Mouse (Mus musculus): ENCODE data around the gene 4930470P17Rik. TPM values are rescaled to one million over a fixed set of nuclear protein-coding genes. Genes with fewer than 3 reads are reported as not detected.
"Not testable (repeated sequence)": the region's sequence is repeated elsewhere in the genome, so short reads cannot be mapped to it uniquely, and the experiment has no call there.

4930470P17Rik gene
- total RNA-seq (2014; fragmentation: Nextera tagmentation) (not detected in 2 replicates), total RNA-seq (2017) (not detected in 2 replicates)

DNA sequence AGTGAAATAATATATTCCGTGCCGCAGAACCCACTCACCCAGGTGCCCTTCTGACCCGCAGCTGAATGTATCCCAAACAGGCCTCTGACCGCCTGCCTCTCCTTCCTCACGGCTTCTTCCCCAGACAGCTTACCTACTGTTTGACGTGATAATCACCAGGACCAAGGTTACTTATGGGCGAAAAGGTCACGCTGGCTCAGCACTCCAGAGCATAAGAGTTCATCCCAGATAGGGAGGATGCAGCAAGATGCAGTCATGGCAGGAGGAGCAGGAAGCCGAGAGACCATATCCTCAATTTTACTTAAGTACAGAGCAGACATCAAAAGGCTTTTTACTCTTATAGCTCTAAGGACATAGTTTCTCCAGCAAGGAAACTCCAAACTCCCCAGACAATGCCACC, at the start of gene 4930470P17Rik:
Gene 4930470P17Rik (minus strand): TSS at position 101 of the 400 bp plus-strand sequence.
- no peak for ATAC-seq (replicated peaks; ENCODE audit: poor library complexity, severe bottlenecking)

GRCm38 (mm10) chr2:170651483-170651882, 49.7 kb upstream of the 4930470P17Rik start:
- no peak for ATAC-seq (replicated peaks; ENCODE audit: poor library complexity, severe bottlenecking)

GRCm38 (mm10) chr2:170648542-170648941, 46.7 kb upstream of the 4930470P17Rik start:
- no peak for ATAC-seq (replicated peaks; ENCODE audit: poor library complexity, severe bottlenecking)

GRCm38 (mm10) chr2:170646201-170646600, 44.4 kb upstream of the 4930470P17Rik start:
- ATAC-seq (replicated peaks; ENCODE audit: poor library complexity, severe bottlenecking) = no peak

DNA sequence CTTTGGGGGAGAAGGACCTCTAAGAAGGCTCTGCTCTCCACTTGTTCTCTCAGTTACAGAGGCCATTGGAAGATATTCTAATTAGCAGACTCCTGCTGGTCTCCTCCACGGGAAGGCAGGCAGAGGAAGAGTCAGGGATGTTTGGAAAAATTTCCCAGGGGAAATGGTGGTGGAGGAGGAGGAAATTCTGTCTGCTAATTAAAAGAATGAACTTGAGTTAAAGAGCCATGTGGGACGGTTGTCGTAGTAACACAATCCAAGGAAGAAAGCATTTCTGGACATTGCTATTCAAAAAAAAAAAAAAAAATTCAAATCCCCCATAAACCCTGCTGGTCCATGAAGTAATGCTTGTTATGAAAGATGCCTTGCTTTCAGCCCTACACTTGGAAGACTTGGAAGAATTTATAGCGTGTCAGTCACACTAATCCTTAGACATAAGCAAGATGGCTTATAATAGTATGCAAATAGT, 40.6 kb upstream of the 4930470P17Rik start:
- no peak for ATAC-seq (replicated peaks; ENCODE audit: poor library complexity, severe bottlenecking)

DNA sequence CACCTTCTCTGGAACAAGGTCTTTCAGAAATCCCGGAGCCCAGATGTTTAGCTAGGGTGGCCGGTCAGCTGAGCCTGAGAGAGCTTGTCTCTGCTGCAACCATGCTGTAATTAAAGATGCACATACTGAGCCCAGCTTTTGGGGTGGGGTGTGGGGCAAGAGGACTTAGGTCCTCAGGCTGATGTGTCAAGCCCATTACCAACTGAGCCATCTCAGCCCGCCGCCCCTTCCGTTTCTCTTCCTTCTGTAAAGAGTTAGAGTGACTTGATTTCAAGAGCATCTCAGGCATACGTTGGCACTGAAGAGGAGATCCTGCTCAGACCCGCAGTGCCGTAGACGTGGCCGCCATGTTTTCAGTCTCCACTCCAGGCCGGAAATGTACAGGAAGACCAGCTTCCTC, 38.5 kb upstream of the 4930470P17Rik start:
- no peak for ATAC-seq (replicated peaks; ENCODE audit: poor library complexity, severe bottlenecking)

GRCm38 (mm10) chr2:170638746-170639145, 36.9 kb upstream of the 4930470P17Rik start:
- no peak for ATAC-seq (replicated peaks; ENCODE audit: poor library complexity, severe bottlenecking)

- no peak for ATAC-seq (replicated peaks; ENCODE audit: poor library complexity, severe bottlenecking)
These were observed 31.3 kb upstream of the 4930470P17Rik start for GRCm38 (mm10) chr2:170632998-170633622.

DNA sequence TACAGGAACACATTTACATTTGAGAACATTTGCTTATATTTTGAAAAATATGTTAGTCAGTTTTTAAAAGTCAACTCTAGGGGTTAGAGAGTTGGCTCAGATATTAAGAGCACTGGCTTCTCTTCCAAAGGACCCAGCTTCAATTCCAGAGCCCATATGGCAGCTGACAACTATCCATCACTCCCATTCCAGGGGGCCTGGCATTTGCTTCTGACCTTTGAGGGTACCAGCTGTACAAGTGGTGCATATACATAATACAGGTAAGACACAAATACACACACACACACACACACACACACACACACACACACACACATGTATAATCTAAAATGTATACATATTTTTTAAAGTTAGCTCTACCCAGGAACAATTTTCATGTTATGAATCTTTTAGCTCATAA, 30.6 kb upstream of the 4930470P17Rik start:
- no peak for ATAC-seq (replicated peaks; ENCODE audit: poor library complexity, severe bottlenecking)

DNA sequence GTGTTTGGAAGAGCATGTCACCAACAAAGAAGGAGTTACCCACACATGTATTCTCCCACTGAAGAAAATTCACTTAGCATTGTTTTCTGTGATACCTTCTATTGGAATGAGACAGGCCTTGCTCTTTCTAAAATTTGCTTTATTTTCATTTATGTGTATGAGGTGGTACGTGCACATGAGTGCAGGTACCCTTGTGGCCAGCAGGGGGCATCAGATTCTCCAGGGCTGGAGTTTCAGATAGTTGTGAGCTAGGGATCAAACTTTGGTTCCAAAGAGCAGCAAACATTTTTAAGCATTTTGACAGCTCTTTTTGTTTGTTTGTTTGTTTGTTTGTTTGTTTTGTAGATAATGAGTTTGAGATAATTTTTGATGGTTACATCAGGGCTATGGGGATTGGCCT, 29.6 kb upstream of the 4930470P17Rik start:
- ATAC-seq (replicated peaks; ENCODE audit: poor library complexity, severe bottlenecking) = no peak

GRCm38 (mm10) chr2:170630553-170630952, 28.7 kb upstream of the 4930470P17Rik start:
- ATAC-seq (replicated peaks; ENCODE audit: poor library complexity, severe bottlenecking) = no peak

- ATAC-seq (replicated peaks; ENCODE audit: poor library complexity, severe bottlenecking) = not testable (repeated sequence)
These were observed 26.2 kb upstream of the 4930470P17Rik start for GRCm38 (mm10) chr2:170627991-170628390.

GRCm38 (mm10) chr2:170624201-170624880, 22.5 kb upstream of the 4930470P17Rik start:
- ATAC-seq (replicated peaks; ENCODE audit: poor library complexity, severe bottlenecking) = not testable (repeated sequence)

- ATAC-seq (replicated peaks; ENCODE audit: poor library complexity, severe bottlenecking) = no peak
These were observed 21.2 kb upstream of the 4930470P17Rik start for GRCm38 (mm10) chr2:170622985-170623384.

DNA sequence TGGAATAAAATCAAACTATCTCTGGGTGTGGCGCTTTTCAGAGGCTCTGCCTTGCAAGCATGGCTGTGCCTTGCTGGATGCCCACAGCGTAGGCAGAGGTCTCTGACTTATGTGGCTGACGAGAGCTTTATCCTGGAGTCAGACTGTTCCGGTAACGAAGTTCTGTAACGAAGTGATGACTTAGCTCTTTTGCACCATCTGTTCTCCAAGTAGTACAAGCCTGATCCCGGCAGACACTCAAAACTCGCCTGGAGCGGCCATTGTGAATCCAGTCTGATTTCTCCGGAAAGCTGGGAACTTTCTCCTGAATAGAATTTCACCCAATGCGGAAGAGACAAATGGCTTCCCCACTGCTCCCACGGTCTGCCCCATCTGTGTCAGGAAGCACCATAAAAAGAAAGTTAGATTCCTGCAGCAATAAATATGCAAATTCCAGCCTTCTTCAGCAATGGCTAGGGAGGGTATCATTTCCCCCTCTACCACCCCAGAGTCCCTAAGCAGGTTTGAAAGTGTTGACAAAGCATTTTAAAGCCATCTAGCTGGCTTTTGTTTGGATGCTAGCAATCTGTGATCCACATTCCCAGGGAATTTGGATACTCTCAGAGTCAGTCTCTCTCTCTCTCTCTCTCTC, 17.2 kb upstream of the 4930470P17Rik start:
- no peak for ATAC-seq (replicated peaks; ENCODE audit: poor library complexity, severe bottlenecking)

- ATAC-seq (replicated peaks; ENCODE audit: poor library complexity, severe bottlenecking) = not testable (repeated sequence)
These were observed 10.0 kb upstream of the 4930470P17Rik start for GRCm38 (mm10) chr2:170611794-170612193.

- ATAC-seq (replicated peaks; ENCODE audit: poor library complexity, severe bottlenecking) = no peak
These were observed 646 bp downstream of the 4930470P17Rik start for GRCm38 (mm10) chr2:170601171-170601570.

- peak; percentile 61 for ATAC-seq (replicated peaks; ENCODE audit: poor library complexity, severe bottlenecking)
These were observed 4.2 kb downstream of the 4930470P17Rik start for GRCm38 (mm10) chr2:170597586-170597985.

GRCm38 (mm10) chr2:170596726-170597125, 5.1 kb downstream of the 4930470P17Rik start:
- ATAC-seq (replicated peaks; ENCODE audit: poor library complexity, severe bottlenecking) = peak; percentile 78

GRCm38 (mm10) chr2:170592161-170592560, 9.7 kb downstream of the 4930470P17Rik start:
- ATAC-seq (replicated peaks; ENCODE audit: poor library complexity, severe bottlenecking) = no peak

DNA sequence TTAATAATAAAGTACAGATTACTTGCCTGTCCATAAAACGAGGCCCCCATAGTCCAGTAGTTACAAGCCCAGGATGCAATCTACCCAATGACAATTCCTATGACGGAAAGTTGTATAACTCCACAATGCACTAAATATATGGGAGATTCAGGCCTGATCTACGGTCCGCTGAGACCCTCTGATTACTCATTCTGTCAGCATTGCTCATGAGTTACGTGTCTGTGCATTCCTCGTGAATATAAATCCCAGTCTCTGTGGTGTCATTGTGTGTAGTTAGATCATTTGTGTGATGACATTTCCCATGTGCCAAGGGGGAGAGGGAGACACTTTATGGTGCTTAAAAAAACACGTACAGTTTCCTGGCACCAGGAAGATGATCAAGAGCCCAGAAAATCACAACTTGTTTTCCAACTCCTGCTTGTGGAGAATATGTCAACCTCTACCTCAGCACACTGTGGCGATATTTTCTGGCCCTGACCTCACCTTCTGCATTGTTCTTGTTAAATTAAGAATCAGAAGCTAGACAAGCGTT, 13.4 kb downstream of the 4930470P17Rik start:
- ATAC-seq (replicated peaks; ENCODE audit: poor library complexity, severe bottlenecking) = no peak
